24 mouse cellular contexts compared by ENCODE assay signal in the genomic region with DNA sequence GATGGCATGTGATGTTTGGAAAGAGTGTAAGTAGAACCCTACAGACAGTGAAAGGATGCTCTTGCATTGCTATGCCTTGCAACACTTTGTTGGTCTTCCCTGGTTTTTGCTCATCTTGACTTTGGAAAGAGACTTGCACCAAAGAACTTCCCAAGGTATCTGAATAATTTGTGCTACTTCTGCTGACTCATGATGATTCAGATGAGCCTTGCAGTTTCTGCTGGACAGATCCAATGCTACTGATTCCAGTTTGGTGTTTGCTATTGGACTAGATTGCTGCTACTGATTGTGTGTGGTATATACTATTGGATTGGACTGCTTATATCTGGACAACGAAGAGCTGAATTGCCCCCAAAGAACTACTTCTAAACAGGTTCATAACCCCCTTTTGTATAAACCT. TPM values are rescaled to one million over a fixed set of nuclear protein-coding genes. Genes with fewer than 3 reads are reported as not detected.
"Had no signal": no experiment of that assay in that cellular context is flagged by ENCODE, and none has a peak within 500 bp of the region (broad histone marks: within the 10 kb centered on the region; RNA-seq: fewer than 3 reads in every experiment).

No protein-coding gene starts in this region.

- ATAC-seq: liver, postnatal 0 days; lung, postnatal 0 days; midbrain, embryonic 15.5 days had no signal

- DNase-seq: kidney, adult 2 months; kidney, postnatal 10 days; kidney, postnatal 36 days; left cerebral cortex, postnatal 4 days; liver, postnatal 0 days; lung, embryonic 14.5 days; retina, postnatal 1 day; right cerebral cortex, postnatal 25 days; spleen, adult 18-20 months had no signal

- H3K27me3 ChIP-seq: limb, embryonic 12.5 days; limb, embryonic 15.5 days; midbrain, embryonic 12.5 days; midbrain, embryonic 15.5 days; neural tube, embryonic 12.5 days; stomach, embryonic 15.5 days had no signal

- H3K27ac ChIP-seq: limb, embryonic 12.5 days; limb, embryonic 15.5 days; liver, embryonic 14.5 days; macrophage; midbrain, embryonic 12.5 days; midbrain, embryonic 15.5 days; neural tube, embryonic 12.5 days; stomach, embryonic 15.5 days had no signal

- H3K36me3 ChIP-seq: limb, embryonic 12.5 days; limb, embryonic 15.5 days; midbrain, embryonic 12.5 days; midbrain, embryonic 15.5 days; neural tube, embryonic 12.5 days; stomach, embryonic 15.5 days had no signal

- H3K4me3 ChIP-seq: limb, embryonic 12.5 days; limb, embryonic 15.5 days; midbrain, embryonic 12.5 days; midbrain, embryonic 15.5 days; neural tube, embryonic 12.5 days; stomach, embryonic 15.5 days had no signal

- H3K9ac ChIP-seq: limb, embryonic 12.5 days; limb, embryonic 15.5 days; liver, embryonic 14.5 days; liver, postnatal 0 days; lung, embryonic 14.5 days; midbrain, embryonic 12.5 days; midbrain, embryonic 15.5 days; neural tube, embryonic 12.5 days; stomach, embryonic 15.5 days had no signal

- H3K4me2 ChIP-seq: limb, embryonic 12.5 days; limb, embryonic 15.5 days; liver, embryonic 11.5 days; lung, embryonic 14.5 days; midbrain, embryonic 12.5 days; midbrain, embryonic 15.5 days; neural tube, embryonic 12.5 days; stomach, embryonic 15.5 days had no signal

- H3K9me3 ChIP-seq: limb, embryonic 12.5 days; limb, embryonic 15.5 days; midbrain, embryonic 12.5 days; midbrain, embryonic 15.5 days; neural tube, embryonic 12.5 days; stomach, embryonic 15.5 days had no signal

RNA-seq across cellular contexts. Expression of a gene that starts 21.4 kb away (rescaled TPM):
- total RNA-seq: layer of hippocampus, postnatal 14 days; left cerebral cortex, adult 8-10 months; left cerebral cortex, postnatal 14 days; left cerebral cortex, postnatal 4 days; megakaryocyte, adult 5-6 weeks; neutrophil, adult 5-6 weeks had no signal
- polyA plus RNA-seq: kidney, adult 2 months; limb, embryonic 12.5 days; limb, embryonic 15.5 days; lung, embryonic 14.5 days; macrophage; midbrain, embryonic 12.5 days; midbrain, embryonic 15.5 days; neural tube, embryonic 12.5 days had no signal

RNA-seq across cellular contexts. Expression of a gene that starts 46.2 kb away (rescaled TPM):
- polyA plus RNA-seq: kidney, adult 2 months; lung, embryonic 14.5 days; macrophage had no signal
